Mouse (Mus musculus) liver, postnatal 0 days (tissue): Measurements from ENCODE around the gene P2rx3. TPM values are rescaled to one million over a fixed set of nuclear protein-coding genes. Genes with fewer than 3 reads are reported as not detected.

Experiments used
- ATAC-seq: fragments of 200-750 bp; cut with Nextera tagmentation; 2 replicates; pipeline ENCODE4 v1.8.0; 2017; ENCODE audit warnings: mild to moderate bottlenecking, moderate library complexity
- DNase-seq: peaks from one replicate; pipeline ENCODE4 v3.0.0-alpha.2; 2016
- H3K27ac ChIP-seq: fragments of 300-500 bp; sonication (generic); 2 replicates; pipeline ENCODE4 v1.5.1; 2014; ENCODE audit warnings: antibody characterized with exemption, moderate library complexity, mild to moderate bottlenecking, low read depth
- H3K27me3 ChIP-seq: fragments of 300-500 bp; sonication (generic); 2 replicates; pipeline ENCODE4 v1.6.1; 2014; ENCODE audit warnings: low read length, control low read depth, mixed read lengths; ENCODE audit not compliant: insufficient read depth
- H3K36me3 ChIP-seq: fragments of 300-500 bp; sonication (generic); replicated peaks from 2 replicates; pipeline ENCODE4 v1.6.1; 2014; ENCODE audit warnings: mild to moderate bottlenecking, control low read depth, low read length, moderate library complexity, mixed read lengths; ENCODE audit not compliant: insufficient read depth
- H3K4me1 ChIP-seq: fragments of 300-500 bp; sonication (generic); 2 replicates; pipeline ENCODE4 v1.6.1; 2014; ENCODE audit warnings: antibody characterized with exemption, mild to moderate bottlenecking, control low read depth; ENCODE audit not compliant: insufficient read depth
- H3K4me2 ChIP-seq: fragments of 300-500 bp; sonication (generic); 2 replicates; pipeline ENCODE4 v1.6.1; 2014; ENCODE audit warnings: low read depth, mild to moderate bottlenecking, low read length, moderate library complexity, mixed read lengths
- H3K4me3 ChIP-seq: fragments of 300-500 bp; sonication (generic); 2 replicates; pipeline ENCODE4 v1.5.1; 2014; ENCODE audit warnings: low read depth, low read length
- H3K9ac ChIP-seq: fragments of 300-500 bp; sonication (generic); replicated peaks from 2 replicates; pipeline ENCODE4 v1.6.1; 2014; ENCODE audit warnings: mild to moderate bottlenecking, moderate library complexity
- H3K9me3 ChIP-seq: fragments of 300-500 bp; sonication (generic); 2 replicates; pipeline ENCODE4 v1.6.1; 2016; ENCODE audit warnings: mild to moderate bottlenecking, control low read depth, low read length, mixed read lengths
- CTCF ChIP-seq: sonication (generic); IDR thresholded peaks from 2 replicates; pipeline ENCODE4 v1.5.1; 2016; ENCODE audit warnings: antibody characterized with exemption, low read depth
- EP300 ChIP-seq: IDR thresholded peaks from 2 replicates; pipeline ENCODE4 v1.6.1; 2016; ENCODE audit warnings: antibody characterized with exemption, low read depth, mild to moderate bottlenecking
- WGBS: fragments of 180-500 bp; shearing (Covaris S2); extraction: QIAGEN DNeasy Blood & Tissue Kit; methylation state at CpG from one replicate; pipeline ENCODE4 v1.1.7; 2014; ENCODE audit not compliant: insufficient replicate concordance; 5-methylcytosine and 5-hydroxymethylcytosine counted together
- polyA plus RNA-seq: library from polyadenylated mRNA; unstranded; fragments of >200 nt; fragmentation: Nextera tagmentation; extraction: Ambion mirVana; gene quantifications from 2 replicates; pipeline ENCODE4 v1.2.1, GENCODE M21; 2015

The P2rx3 gene
- polyA plus RNA-seq, 1 experiment from 2014 or later = 0.56 TPM

DNA sequence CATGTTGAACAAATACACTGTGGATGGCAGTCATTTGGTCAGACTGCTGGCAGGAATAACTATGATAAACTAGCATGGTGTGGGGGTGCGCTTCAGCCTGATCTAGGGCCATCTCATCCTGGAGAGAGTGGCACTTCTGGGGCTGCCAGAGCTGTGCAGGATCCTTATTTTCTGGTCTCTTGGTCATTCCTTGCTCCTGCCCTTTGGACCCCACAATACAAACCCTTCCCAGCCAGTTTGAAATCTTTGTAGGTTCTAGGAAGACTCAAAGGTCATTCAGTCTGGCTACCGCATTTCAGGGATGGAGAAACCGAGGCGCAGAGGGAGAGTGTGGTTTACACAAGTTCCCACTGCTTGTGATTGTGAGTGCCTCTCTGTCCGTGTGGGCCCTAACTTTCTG is 29.7 kb upstream of the P2rx3 start:
- no peak for ATAC-seq
- Histone ChIP-seq H3K4me2 (no peak overlapping the region), H3K36me3 (peaks cover 6% of the 10 kb centered on the region), H3K9me3 (no peaks in the 10 kb centered on the region), H3K27me3 (no peaks in the 10 kb centered on the region), H3K27ac (no peak overlapping the region), H3K4me1 (peaks cover 10% of the 10 kb centered on the region), H3K4me3 (no peak overlapping the region), H3K9ac (no peak overlapping the region)
- no peak for DNase-seq
- TF ChIP-seq CTCF = no peak
- TF ChIP-seq EP300 = no peak
- 80% methylated on average over 5 of the region's 5 CpGs for WGBS

DNA sequence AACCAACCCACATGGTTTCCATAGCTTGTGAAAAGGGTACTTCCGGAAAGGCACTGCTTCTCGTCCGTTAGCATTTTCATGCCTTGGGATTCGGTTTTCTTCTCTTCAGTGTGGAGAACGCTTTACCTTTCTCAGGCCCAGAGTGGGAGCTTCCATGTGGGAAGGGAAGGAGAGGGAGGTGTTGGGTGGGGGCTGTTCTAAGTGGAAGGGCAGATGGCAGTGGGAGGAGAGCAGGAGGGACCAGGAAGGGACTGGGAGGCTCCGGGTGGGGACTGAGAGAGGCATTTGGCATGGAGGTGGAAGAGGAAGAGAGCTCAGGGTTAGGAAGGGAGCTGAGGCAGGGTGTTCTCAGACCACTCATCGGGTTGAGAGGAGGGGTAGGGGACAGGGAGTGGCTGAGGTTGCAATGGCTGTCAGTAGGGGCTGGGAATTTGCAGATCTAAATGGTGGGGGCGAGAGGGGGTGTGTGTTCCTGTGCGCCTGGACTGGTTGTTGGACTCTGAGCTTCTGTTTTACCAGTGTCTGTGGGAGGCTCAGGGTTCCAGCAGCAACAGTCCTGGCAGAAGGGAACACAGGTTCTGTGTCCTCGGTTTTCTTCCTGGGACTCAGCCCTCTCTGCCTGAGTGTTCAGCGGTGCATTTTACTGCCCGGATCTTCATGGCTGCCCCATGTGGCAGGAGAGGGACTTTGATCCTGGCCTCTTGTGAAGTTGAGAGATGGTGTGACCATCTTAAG is 28.0 kb upstream of the P2rx3 start:
- Histone ChIP-seq H3K27ac (no peak overlapping the region), H3K4me2 (no peak overlapping the region)
- 64% methylated on average over 12 of the region's 12 CpGs for WGBS

DNA sequence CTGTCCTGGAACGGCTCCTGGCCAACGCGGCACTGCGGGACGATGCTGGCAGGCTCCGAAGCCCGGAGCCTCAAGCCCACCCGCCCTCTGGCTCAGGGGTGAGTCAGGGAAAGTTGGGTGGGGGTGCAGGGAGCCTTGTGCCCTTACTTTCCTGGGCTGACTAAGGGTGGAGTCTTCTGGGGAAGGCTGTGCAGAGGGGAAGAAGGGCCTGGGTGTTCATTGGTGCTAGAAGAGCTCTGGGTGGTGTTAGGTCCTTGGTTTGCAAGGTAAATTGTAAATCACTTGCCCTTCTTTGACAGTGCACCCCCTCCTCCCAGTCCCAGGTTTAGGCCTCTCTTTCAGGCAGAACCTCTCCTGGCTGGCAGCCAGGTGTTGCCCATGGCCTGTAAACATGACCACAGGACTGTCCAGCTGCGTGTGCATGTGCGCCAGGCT is 23.9 kb upstream of the P2rx3 start:
- peak overlapping the region; percentile 71 for H3K9ac ChIP-seq
- peak overlapping the region; percentile 58 for H3K4me3 ChIP-seq
- H3K9me3 ChIP-seq = no peaks in the 10 kb centered on the region
- H3K4me2 ChIP-seq = peak overlapping the region; percentile 76
- peaks cover 21% of the 10 kb centered on the region for H3K4me1 ChIP-seq
- peak overlapping the region; percentile 82 for H3K27ac ChIP-seq
- TF ChIP-seq CTCF (no peak), EP300 (no peak)
- ATAC-seq = peak; percentile 62
- no peaks in the 10 kb centered on the region for H3K27me3 ChIP-seq
- 34% methylated on average over 7 of the region's 10 CpGs for WGBS
- peaks cover 19% of the 10 kb centered on the region for H3K36me3 ChIP-seq
- peak; percentile 65 for DNase-seq

More for the DNA sequence above, 28.0 kb upstream of the P2rx3 start:
- Histone ChIP-seq H3K27me3 (no peaks in the 10 kb centered on the region), H3K4me1 (peaks cover 15% of the 10 kb centered on the region), H3K9ac (no peak overlapping the region), H3K36me3 (peaks cover 6% of the 10 kb centered on the region; the same call in 1 of the 2 replicates), H3K4me3 (no peak overlapping the region), H3K9me3 (no peaks in the 10 kb centered on the region)
- no peak for ATAC-seq
- DNase-seq = no peak
- TF ChIP-seq EP300 = no peak
- TF ChIP-seq CTCF = no peak

DNA sequence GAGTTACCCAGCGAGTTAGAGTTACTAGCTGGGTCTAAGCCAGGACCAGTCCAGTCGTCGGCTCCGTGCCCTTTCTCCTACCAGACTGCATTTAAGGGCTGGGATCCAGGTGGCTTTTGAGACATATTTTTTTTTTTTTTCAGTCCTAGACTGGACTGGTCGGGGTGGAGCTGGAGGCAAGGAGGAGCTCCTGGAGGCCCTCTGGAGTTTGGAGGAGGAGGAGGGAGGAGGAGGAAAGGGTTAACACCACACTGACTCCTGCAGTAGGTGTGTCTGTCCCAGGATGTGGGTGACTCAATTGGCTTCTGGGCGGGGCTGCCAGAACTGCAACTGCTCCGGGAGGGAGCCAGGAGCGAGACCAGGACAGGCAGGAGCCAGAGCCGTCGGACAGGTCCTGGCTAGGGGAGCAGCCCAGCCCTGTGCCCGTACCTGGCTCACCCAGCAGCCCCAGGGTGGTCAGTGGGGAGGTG is 23.4 kb upstream of the P2rx3 start:
- Histone ChIP-seq H3K9me3 (no peaks in the 10 kb centered on the region), H3K9ac (peak overlapping the region; percentile 71), H3K4me3 (peak overlapping the region; percentile 58), H3K27me3 (no peaks in the 10 kb centered on the region), H3K36me3 (peaks cover 19% of the 10 kb centered on the region), H3K27ac (peak overlapping the region; percentile 82), H3K4me1 (peaks cover 21% of the 10 kb centered on the region), H3K4me2 (peak overlapping the region; percentile 76)
- ATAC-seq (peak; percentile 94), DNase-seq (peak; percentile 73)
- 13% methylated on average over 11 of the region's 11 CpGs for WGBS
- TF ChIP-seq EP300 (no peak), CTCF (no peak)

DNA sequence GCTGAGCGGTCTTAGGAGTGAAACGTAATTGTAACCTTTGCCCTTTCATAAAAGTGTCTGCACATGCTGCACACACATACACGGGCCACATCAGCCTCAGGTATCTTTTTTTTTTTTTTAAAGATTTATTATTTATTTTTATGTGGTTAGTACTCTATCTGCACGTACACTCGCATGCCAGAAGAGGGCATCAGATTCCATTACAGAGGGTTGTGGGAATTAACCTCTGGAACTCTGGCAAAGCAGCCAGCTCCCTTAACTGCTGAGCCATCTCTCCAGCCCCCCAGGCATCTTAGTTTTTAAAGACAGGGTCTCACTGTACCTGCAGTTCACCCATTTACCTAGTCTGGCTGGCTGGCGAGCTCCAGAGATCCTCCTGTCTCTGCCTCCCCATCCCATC is 22.4 kb upstream of the P2rx3 start:
- Histone ChIP-seq H3K27ac (0 out of 2 replicates have a peak overlapping the region, but pooled peaks have one; percentile 19), H3K4me2 (no peak overlapping the region), H3K27me3 (no peaks in the 10 kb centered on the region), H3K9ac (no peak overlapping the region), H3K36me3 (peaks cover 25% of the 10 kb centered on the region), H3K9me3 (no peaks in the 10 kb centered on the region), H3K4me3 (no peak overlapping the region), H3K4me1 (peaks cover 21% of the 10 kb centered on the region)
- 0 out of 2 replicates have a peak, but pooled peaks have one; percentile 15 for TF ChIP-seq CTCF
- no peak for TF ChIP-seq EP300
- WGBS = 80% methylated on average over 6 of the region's 6 CpGs
- ATAC-seq = no peak
- DNase-seq = no peak

DNA sequence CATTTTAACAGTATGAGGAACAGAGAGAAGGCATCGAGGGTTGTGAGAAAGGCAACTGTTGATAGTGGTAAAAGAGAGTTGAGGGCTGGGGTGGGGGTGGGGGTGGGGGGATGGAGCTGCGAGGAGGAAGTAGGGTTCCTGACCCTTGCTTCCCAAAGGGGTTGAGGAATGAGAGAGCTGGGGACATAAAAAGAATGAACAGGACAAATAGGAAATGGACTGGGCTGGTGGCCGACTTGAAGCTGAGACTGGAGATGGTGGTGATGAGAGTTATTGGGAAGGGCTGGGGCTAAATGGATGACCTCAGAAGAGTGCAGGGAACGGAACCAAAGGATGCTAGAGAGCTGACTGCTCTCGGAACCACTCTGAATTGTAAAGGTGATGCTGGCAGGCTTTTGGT is 19.4 kb upstream of the P2rx3 start:
- ATAC-seq = no peak
- H3K4me1 ChIP-seq = peaks cover 9% of the 10 kb centered on the region
- H3K4me2 ChIP-seq = no peak overlapping the region
- H3K9me3 ChIP-seq = no peaks in the 10 kb centered on the region
- no peak overlapping the region for H3K9ac ChIP-seq
- TF ChIP-seq CTCF (no peak), EP300 (no peak)
- no peaks in the 10 kb centered on the region for H3K27me3 ChIP-seq
- H3K4me3 ChIP-seq = no peak overlapping the region
- no peak overlapping the region for H3K27ac ChIP-seq
- no peak for DNase-seq
- H3K36me3 ChIP-seq = peaks cover 24% of the 10 kb centered on the region
- WGBS = 47% methylated on average over 5 of the region's 5 CpGs
